Mouse (Mus musculus) erythroblast, embryonic 14.5 days (primary cell): ENCODE data around the gene Pnmal2. TPM values are rescaled to one million over a fixed set of nuclear protein-coding genes. Genes with fewer than 3 reads are reported as not detected.
"Not testable (repeated sequence)": the region's sequence is repeated elsewhere in the genome, so short reads cannot be mapped to it uniquely, and the experiment has no call there.

Experiments
- H3K27me3 ChIP-seq: 2 replicates; pipeline ENCODE4 v1.6.1; 2012; ENCODE audit warnings: inconsistent platforms; ENCODE audit not compliant: control insufficient read depth
- H3K36me3 ChIP-seq: 2 replicates; pipeline ENCODE4 v1.6.1; 2012; ENCODE audit warnings: mild to moderate bottlenecking, inconsistent platforms; ENCODE audit not compliant: control insufficient read depth
- H3K4me1 ChIP-seq: 2 replicates; pipeline ENCODE4 v1.6.1; 2012; ENCODE audit warnings: inconsistent platforms; ENCODE audit not compliant: control insufficient read depth
- H3K4me3 ChIP-seq: replicated peaks from 2 replicates; pipeline ENCODE3; 2012; ENCODE audit warnings: moderate library complexity, mild to moderate bottlenecking, inconsistent platforms
- H3K9me3 ChIP-seq: 2 replicates; pipeline ENCODE4 v1.6.1; 2012; ENCODE audit warnings: low read length, inconsistent platforms, mixed read lengths; ENCODE audit not compliant: control insufficient read depth
- GATA1 ChIP-seq: IDR thresholded peaks from 2 replicates; pipeline ENCODE4 v1.6.1; 2012; ENCODE audit warnings: low read length, inconsistent platforms, mixed read lengths
- TAL1 ChIP-seq: IDR thresholded peaks from 3 replicates; pipeline ENCODE4 v1.6.1; 2012; ENCODE audit warnings: low read length, inconsistent platforms, mixed read lengths
- polyA plus RNA-seq: library from polyadenylated mRNA; stranded (reverse); fragments of >175 nt; gene quantifications from 2 replicates; pipeline ENCODE4 v1.2.3, GENCODE M21; 2012

Pnmal2 gene
- polyA plus RNA-seq, 1 experiment: not detected

DNA sequence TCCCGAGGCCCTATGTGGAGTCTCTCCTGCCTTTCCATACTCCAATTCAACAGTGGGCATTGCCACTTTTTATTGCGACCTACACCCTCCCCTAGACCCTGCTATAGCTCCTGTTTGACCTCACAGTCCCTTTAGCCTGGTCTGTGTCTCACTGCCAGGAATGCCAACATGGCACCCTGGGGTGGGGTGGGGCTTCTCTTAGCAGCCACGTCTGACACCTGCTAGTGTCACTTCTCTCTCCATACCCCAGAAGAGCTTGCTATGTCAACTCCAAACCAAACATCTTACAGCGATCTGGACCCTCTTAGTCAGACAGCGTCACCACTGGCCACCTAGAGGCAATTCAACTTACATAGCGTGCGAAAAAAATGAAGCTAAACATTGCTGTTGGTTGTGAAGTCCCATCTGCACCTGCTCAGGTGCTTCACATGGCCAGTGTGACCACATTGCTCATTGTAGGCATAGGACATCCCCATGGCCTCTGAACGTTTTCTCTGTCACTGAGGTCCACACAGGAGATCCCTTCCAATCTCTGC is 4.5 kb downstream of the Pnmal2 start:
- no peaks in the 10 kb centered on the region; the same call in 1 of the 2 replicates for H3K9me3 ChIP-seq
- peaks cover 10% of the 10 kb centered on the region for H3K4me1 ChIP-seq
- H3K4me3 ChIP-seq: no peak overlapping the region
- peaks cover 67% of the 10 kb centered on the region for H3K27me3 ChIP-seq
- H3K36me3 ChIP-seq: no peaks in the 10 kb centered on the region
- TF ChIP-seq TAL1 (no peak), GATA1 (no peak)

DNA sequence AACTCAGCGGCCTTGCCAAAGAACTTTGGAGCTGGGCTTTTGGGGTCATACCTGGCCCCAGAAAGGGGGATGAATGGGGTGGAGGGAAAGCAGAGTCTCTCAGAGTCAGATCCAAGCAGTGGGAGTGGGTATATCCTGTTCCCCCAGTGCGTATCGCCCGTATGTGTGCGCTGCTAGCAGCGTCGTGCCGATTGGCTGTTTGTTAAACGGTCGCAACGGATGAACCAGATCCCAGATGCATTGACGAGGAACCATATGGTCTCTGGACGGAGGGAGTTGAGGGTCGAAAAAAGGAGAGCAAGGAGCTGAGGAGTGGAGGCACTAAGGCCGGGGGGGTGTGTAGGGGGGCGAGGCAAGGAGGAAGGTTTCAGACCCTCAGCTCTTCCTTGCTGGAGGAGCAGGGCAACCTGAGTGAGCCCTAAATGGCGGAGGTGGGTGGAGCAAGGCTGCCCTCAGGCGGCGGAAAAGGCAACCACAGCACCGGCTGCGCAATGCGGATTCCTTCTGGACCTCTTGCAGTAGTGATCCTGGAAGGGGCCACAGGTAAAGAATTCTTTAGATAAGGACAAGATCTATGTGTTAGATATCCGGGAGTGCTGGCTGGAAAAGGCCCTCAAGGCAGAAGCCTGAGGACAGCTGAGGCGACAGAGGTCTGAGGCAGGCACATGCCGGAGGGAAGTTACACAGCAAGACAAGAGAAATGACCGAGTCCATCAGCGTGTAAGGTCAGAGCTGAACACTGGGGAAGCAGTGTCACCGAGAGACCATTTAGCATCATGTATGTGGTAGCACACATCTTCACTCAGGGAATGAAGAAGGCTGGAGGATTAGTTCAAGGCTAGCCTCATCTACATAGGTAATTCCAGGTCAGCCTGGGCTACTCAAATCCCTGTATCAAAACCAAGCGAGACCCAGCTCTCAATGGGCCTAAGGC is 5.7 kb downstream of the Pnmal2 start:
- no peak for TF ChIP-seq TAL1
- no peak for TF ChIP-seq GATA1
- H3K4me3 ChIP-seq: peak overlapping the region; percentile 2
- no peaks in the 10 kb centered on the region for H3K36me3 ChIP-seq
- H3K4me1 ChIP-seq: peaks cover 8% of the 10 kb centered on the region
- H3K9me3 ChIP-seq: no peaks in the 10 kb centered on the region; the same call in 1 of the 2 replicates
- peaks cover 55% of the 10 kb centered on the region for H3K27me3 ChIP-seq

DNA sequence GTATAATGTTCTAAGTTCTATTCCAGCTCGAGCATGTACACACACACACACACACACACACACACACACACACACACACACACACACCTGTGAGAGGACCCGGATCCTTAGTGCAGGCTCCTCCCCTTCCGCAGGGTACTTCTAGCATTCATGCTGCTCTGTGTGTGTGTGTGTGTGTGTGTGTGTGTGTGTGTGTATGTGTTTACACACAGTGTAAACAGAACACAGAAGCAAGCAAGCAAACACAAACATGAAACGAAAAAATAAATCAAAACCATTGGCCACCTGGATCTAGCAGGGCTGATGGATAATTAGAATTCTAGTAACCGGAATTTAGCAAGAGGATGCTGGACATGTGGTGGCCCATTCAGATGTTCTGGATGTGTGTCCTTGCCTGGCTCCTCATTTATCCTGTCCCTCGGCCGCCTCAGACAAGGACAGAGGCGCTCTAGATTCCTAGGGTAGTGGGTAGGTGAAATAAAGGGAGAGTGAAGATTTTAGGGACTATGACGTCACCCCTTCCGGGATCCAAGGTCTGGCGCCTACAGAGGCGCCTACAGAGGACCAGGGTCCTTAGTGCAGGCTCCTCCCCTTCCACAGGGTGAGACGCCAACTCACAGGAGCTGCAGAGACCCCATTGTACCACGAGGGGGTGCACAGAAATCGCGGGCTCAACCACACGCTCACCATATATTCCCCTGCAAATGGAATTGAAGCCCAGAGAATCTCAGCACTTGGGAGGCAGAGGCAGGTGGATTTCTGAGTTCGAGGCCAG is 6.6 kb downstream of the Pnmal2 start:
- H3K36me3 ChIP-seq: no peaks in the 10 kb centered on the region
- H3K9me3 ChIP-seq: no peaks in the 10 kb centered on the region; the same call in 1 of the 2 replicates
- peaks cover 8% of the 10 kb centered on the region for H3K4me1 ChIP-seq
- H3K27me3 ChIP-seq: peaks cover 46% of the 10 kb centered on the region
- TF ChIP-seq GATA1: no peak
- TF ChIP-seq TAL1: no peak
- H3K4me3 ChIP-seq: no peak overlapping the region

DNA sequence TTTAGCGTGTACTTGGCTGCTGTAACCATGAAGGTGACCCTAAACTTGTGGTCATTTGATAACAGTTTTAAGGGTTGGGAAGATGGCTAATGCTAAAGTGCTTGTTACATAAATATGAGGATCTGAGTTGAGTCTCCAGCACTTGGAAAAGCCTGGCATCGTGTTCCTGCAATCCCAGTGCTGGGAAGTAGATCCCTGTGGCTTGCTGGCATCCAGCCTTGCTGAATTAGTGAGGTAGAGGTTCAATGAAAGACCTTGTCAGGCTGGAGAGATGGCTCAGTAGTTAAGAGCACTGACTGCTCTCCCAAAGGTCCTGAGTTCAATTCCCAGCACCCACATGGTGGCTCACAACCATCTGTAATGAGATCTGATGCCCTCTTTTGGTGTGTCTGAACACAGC is 9.3 kb downstream of the Pnmal2 start:
- not testable (repeated sequence) for H3K36me3 ChIP-seq, H3K9me3 ChIP-seq, H3K4me3 ChIP-seq, H3K4me1 ChIP-seq
- H3K27me3 ChIP-seq: peaks cover 19% of the 10 kb centered on the region

DNA sequence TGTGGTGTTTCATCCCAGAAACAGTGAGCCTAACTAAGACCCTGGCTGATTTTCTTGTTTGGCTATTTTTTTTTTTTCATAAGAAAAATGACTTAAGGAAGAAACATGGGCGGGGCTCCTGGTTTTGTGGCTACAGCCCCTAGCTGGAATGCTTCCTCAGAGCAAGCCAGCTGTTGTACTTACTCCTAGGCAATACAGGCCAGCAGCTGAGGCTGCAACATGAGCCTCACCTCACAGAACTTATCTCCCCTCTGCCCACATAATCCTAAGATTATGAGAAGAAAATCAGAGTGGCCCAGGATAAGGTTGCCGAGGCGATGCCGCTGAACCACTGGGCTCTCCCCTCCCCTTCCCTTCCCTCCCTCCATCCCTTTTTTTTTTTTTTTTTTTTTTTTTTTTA is 11.2 kb downstream of the Pnmal2 start:
- Histone ChIP-seq H3K27me3 (peaks cover 4% of the 10 kb centered on the region; the same call in 1 of the 2 replicates), H3K4me3 (no peak overlapping the region), H3K9me3 (no peaks in the 10 kb centered on the region), H3K36me3 (no peaks in the 10 kb centered on the region), H3K4me1 (no peaks in the 10 kb centered on the region)
- TF ChIP-seq TAL1 (no peak), GATA1 (no peak)

DNA sequence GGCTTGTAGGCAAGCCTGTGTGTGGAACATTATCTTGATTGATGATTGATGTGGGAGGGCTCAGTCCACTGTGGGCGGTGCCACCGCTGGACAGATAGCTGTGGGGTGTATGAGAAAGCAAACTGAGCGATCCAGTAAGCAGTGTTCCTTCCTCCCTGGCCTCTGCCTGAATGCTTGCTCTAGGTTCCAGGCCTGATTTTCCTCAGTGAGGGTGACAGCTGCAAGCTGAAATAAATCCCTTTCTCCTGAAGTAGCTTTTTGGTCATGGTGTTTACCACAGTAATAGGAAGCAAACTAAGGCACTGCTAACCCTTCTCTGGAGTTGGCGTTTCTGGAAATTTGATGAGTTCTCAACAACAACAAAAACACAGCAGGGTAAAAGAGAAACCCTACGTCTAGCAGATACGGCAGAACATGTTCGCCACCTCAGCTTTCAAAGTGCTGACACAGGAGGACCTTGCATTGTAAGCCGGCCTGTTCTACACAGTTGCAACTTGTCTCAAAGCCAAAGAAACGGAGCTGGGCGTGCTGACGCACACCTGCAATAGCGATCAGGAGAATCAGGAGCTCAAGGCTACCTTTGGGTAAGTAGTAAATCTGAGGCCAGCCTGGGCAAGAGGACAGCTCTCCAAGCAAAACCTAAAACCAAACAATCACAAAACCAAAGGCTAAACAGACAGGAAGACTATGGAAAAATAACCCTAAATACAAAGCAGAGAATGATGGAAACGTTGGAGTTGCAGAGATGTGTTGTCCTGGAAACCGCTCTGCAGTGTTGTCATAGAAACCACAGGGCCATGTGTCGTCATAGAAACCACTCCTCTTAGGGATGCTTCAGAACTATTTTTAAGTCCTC is 12.2 kb downstream of the Pnmal2 start:
- H3K36me3 ChIP-seq: no peaks in the 10 kb centered on the region
- TF ChIP-seq GATA1: no peak
- TF ChIP-seq TAL1: no peak
- no peaks in the 10 kb centered on the region for H3K9me3 ChIP-seq

DNA sequence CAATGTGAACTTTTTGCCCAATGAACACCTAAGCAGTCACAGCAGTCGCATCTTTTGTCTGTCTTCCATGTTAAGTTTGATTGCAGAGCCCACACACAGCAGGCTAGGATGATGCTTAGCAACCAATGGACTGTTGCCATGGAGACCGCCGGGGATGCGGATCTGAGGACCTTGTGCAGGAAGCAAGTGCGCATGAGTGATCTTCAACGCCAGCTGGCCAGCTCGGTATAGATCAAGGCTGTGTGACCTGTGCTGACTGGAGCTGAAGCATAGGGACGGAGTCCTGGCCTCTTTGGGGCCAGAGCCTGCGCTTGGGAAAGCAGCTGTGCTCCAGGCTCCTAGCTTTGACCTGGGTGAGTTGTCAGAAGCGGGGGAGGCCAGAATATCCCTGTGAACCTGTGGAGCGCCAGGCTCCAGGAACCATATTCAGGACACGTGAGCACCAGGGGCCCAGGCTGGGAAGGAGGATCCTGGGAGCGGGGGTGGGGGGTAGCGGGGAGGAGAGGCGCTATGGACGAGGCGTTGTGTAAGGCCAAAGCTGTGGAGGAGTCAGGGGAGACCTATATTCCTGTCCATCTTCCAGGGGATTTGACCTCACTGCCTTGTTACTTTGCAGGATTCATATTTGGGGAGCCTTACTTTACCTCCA is 15.2 kb downstream of the Pnmal2 start, which contains the start of gene Pnmal1:
Gene Pnmal1, plus strand, starts transcription at position 141 of the 649 bp plus-strand sequence.
- H3K4me3 ChIP-seq: no peak within 1 kb of the TSS
- H3K27me3 ChIP-seq: peaks cover 4% of the 10 kb centered on the region; the same call in 1 of the 2 replicates
- no peaks in the 10 kb centered on the region for H3K9me3 ChIP-seq
- no peaks in the 10 kb centered on the region for H3K4me1 ChIP-seq
- TF ChIP-seq GATA1: no peak
- TF ChIP-seq TAL1: no peak
- H3K36me3 ChIP-seq: no peaks in the 10 kb centered on the region

More for the DNA sequence above, 12.2 kb downstream of the Pnmal2 start:
- Histone ChIP-seq H3K27me3 (peaks cover 4% of the 10 kb centered on the region; the same call in 1 of the 2 replicates), H3K4me1 (no peaks in the 10 kb centered on the region), H3K4me3 (no peak overlapping the region)

DNA sequence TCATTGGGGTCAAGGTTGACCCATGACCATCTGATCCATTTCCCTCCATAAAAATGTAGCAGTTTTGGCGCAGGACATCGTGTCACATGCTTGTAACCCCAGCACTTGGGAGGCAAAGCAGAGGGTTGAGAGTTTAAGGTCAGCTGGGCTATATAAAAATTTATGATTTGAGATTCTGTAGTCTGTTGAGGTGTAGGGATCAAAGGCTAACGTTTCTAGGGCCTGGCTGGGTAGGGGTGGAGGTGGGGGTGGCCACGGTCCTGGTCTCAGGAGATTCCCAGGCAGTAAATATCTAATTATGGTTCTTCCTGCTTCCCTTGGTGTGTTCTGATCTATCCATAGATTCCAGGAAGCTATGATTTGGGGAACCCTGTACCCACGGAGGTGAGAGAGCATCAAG is 17.2 kb downstream of the Pnmal2 start:
- no peaks in the 10 kb centered on the region for H3K36me3 ChIP-seq
- H3K4me1 ChIP-seq: no peaks in the 10 kb centered on the region
- H3K4me3 ChIP-seq: no peak overlapping the region
- peaks cover 4% of the 10 kb centered on the region; the same call in 1 of the 2 replicates for H3K27me3 ChIP-seq
- TF ChIP-seq GATA1 (no peak), TAL1 (no peak)
- H3K9me3 ChIP-seq: no peaks in the 10 kb centered on the region
